Mouse (Mus musculus): ENCODE data around the gene Slc37a1.

- TF ChIP-seq CTCF (IDR thresholded peaks at IDR 0.05; ENCODE audit: control insufficient read depth, insufficient read depth, insufficient replicate concordance, low read depth, low read length), result no peak
- no peak for TF ChIP-seq POLR2A (IDR thresholded peaks at IDR 0.05; ENCODE audit: control insufficient read depth, low read depth, low read length)
These were observed 14.1 kb downstream of the Slc37a1 start for GRCm38 (mm10) chr17:31300736-31301135.

Measured in testis, adult 2 months (tissue).